Mouse (Mus musculus): ENCODE data around the gene Fam187b.
A peak's percentile ranks its signal among the peaks of the same experiment; 100 is the strongest.

DNA sequence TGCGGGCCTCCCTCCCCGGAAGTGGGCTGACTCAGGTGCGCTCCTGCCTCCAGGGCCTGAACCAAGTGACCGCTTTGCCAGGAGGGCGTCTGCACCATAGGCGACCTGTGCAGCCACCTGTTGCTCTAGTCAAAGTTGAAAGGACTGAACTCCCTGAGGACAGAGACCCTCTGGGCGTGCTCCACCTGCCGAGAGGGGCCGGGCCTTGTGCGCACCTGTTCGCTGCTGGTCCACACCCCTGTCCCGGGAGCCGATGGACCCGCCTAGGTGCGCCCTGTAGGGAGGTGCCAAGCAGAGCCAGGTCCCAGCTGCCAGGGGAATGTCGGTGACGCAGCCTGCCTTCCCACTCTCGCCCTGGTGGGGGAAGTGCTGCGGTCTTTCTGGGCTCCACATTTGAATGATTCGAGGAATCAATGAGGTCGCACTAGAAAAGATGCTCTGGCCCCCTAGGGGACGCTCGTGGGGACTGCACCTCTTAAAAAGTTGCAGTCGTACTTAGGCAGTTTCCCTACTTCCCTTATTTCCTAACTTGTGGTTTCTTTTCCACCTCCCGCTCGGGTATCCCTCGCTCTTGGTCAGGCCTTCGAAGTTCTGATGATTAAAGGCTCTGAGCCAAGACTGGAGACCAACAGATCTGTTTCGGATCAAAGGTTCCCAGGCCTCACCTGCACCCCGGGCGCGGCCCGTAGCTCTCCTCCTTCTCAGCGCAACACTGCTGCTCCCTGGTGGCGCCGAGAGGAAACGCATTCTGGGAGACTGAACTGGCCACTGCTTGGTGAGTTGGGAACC is at the start of gene Fam187b:
- peak; percentile 88 for TF ChIP-seq CTCF (IDR thresholded peaks at IDR 0.05)
- peak; percentile 6; the same call in 1 of the 2 replicates for TF ChIP-seq EP300 (IDR thresholded peaks at IDR 0.05)

Data from lung, postnatal 0 days (tissue).